Mouse (Mus musculus) common myeloid progenitor, adult 5-6 weeks (primary cell): ENCODE data around the gene Cwc22. TPM values are rescaled to one million over a fixed set of nuclear protein-coding genes. Genes with fewer than 3 reads are reported as not detected.

Experiments used
- ATAC-seq: replicated peaks from 2 replicates; pipeline ENCODE4 v1.8.0; 2016; ENCODE audit warnings: low read depth, mild to moderate bottlenecking, moderate TSS enrichment, inconsistent platforms; ENCODE audit not compliant: poor library complexity, severe bottlenecking
- total RNA-seq: library from RNA; stranded (forward); fragments of 200-1000, 187-1606 nt; gene quantifications from 2 replicates; pipeline ENCODE4 v1.2.3, GENCODE M21; 2017

Cwc22 gene
- total RNA-seq = 105 and 109 TPM in 2 replicates

- ATAC-seq = peak; percentile 99
These were observed at the start of gene Cwc22 for GRCm38 (mm10) chr2:77945596-77946485. Cwc22 (minus strand) TSS chr2:77946375.

- ATAC-seq = no peak
These were observed 47.7 kb upstream of the Cwc22 start for GRCm38 (mm10) chr2:77993727-77994401.

GRCm38 (mm10) chr2:77992951-77993604 lies 46.9 kb upstream of the Cwc22 start:
- ATAC-seq = no peak

- no peak for ATAC-seq
These were observed 44.6 kb upstream of the Cwc22 start for GRCm38 (mm10) chr2:77990820-77991219.

GRCm38 (mm10) chr2:77990121-77990520 lies 43.9 kb upstream of the Cwc22 start:
- ATAC-seq = no peak

- ATAC-seq = no peak
These were observed 43.2 kb upstream of the Cwc22 start for GRCm38 (mm10) chr2:77989390-77989789.

- no peak for ATAC-seq
These were observed 40.0 kb upstream of the Cwc22 start for GRCm38 (mm10) chr2:77985991-77986730.

- no peak for ATAC-seq
These were observed 38.0 kb upstream of the Cwc22 start for GRCm38 (mm10) chr2:77984209-77984608.

GRCm38 (mm10) chr2:77981826-77982225 lies 35.7 kb upstream of the Cwc22 start:
- no peak for ATAC-seq

GRCm38 (mm10) chr2:77980696-77981095 lies 34.5 kb upstream of the Cwc22 start:
- no peak for ATAC-seq

- ATAC-seq = no peak
These were observed 33.3 kb upstream of the Cwc22 start for GRCm38 (mm10) chr2:77979519-77979918.

- no peak for ATAC-seq
These were observed 32.9 kb upstream of the Cwc22 start for GRCm38 (mm10) chr2:77979081-77979480.

GRCm38 (mm10) chr2:77978256-77978655 lies 32.1 kb upstream of the Cwc22 start:
- ATAC-seq = no peak

- no peak for ATAC-seq
These were observed 30.2 kb upstream of the Cwc22 start for GRCm38 (mm10) chr2:77976321-77976920.

- ATAC-seq = no peak
These were observed 29.4 kb upstream of the Cwc22 start for GRCm38 (mm10) chr2:77975606-77976005.

- ATAC-seq = no peak
These were observed 28.8 kb upstream of the Cwc22 start for GRCm38 (mm10) chr2:77974986-77975385.

GRCm38 (mm10) chr2:77974366-77974765 lies 28.2 kb upstream of the Cwc22 start:
- ATAC-seq = no peak

GRCm38 (mm10) chr2:77973296-77973695 lies 27.1 kb upstream of the Cwc22 start:
- ATAC-seq = no peak

GRCm38 (mm10) chr2:77972541-77972940 lies 26.4 kb upstream of the Cwc22 start:
- ATAC-seq = no peak

- ATAC-seq = no peak
These were observed 25.7 kb upstream of the Cwc22 start for GRCm38 (mm10) chr2:77971871-77972270.
